Mouse (Mus musculus): ENCODE measurements around the gene Olfr1438-ps1. TPM values are rescaled to one million over a fixed set of nuclear protein-coding genes. Genes with fewer than 3 reads are reported as not detected.

The Olfr1438-ps1 gene
- polyA plus RNA-seq (2012; ENCODE audit: low replicate concordance), result not detected in 2 replicates

GRCm38 (mm10) chr19:12335810-12336209 is at the start of gene Olfr1438-ps1:
Gene Olfr1438-ps1 (minus strand): TSS chr19:12335910.

GRCm38 (mm10) chr19:12325001-12325400 is 10.7 kb downstream of the Olfr1438-ps1 start, which contains the start of gene Olfr1437:
Gene Olfr1437 (minus strand): TSS chr19:12325101.

GRCm38 (mm10) chr19:12299030-12299429 is 36.7 kb downstream of the Olfr1438-ps1 start, which contains the start of gene Olfr1436:
Gene Olfr1436 (minus strand): TSS chr19:12299130.

GRCm38 (mm10) chr19:12279554-12279953 is 56.2 kb downstream of the Olfr1438-ps1 start, which contains the start of gene Olfr1434:
Gene Olfr1434 (plus strand): TSS chr19:12279854.

Other genes with a start within 250 kb of the Olfr1438-ps1 start
- gene Olfr1426, start 243.9 kb downstream of the Olfr1438-ps1 start, polyA plus RNA-seq (2012; ENCODE audit: low replicate concordance), result not detected in 2 replicates
- not detected in 2 replicates for gene Olfr1427, start 232.6 kb downstream of the Olfr1438-ps1 start, polyA plus RNA-seq (2012; ENCODE audit: low replicate concordance)
- gene Olfr1428, start 220.0 kb downstream of the Olfr1438-ps1 start, polyA plus RNA-seq (2012; ENCODE audit: low replicate concordance), result not detected in 2 replicates
- not detected in 2 replicates for gene Olfr76, start 212.7 kb downstream of the Olfr1438-ps1 start, polyA plus RNA-seq (2012; ENCODE audit: low replicate concordance)
- not detected in 2 replicates for gene Olfr1555-ps1, start 165.8 kb downstream of the Olfr1438-ps1 start, polyA plus RNA-seq (2012; ENCODE audit: low replicate concordance)
- gene Olfr1431, start 135.3 kb downstream of the Olfr1438-ps1 start, polyA plus RNA-seq (2012; ENCODE audit: low replicate concordance), result not detected in 2 replicates
- gene Olfr1432, start 103.3 kb downstream of the Olfr1438-ps1 start, polyA plus RNA-seq (2012; ENCODE audit: low replicate concordance), result not detected in 2 replicates
- gene Olfr262, start 94.3 kb downstream of the Olfr1438-ps1 start, polyA plus RNA-seq (2012; ENCODE audit: low replicate concordance), result not detected in 2 replicates
- not detected in 2 replicates for gene Olfr235, start 74.9 kb downstream of the Olfr1438-ps1 start, polyA plus RNA-seq (2012; ENCODE audit: low replicate concordance)
- gene Olfr1434, start 56.1 kb downstream of the Olfr1438-ps1 start, polyA plus RNA-seq (2012; ENCODE audit: low replicate concordance), result 0.15 TPM in 1 of 2 replicates, not detected in the other
- not detected in 2 replicates for gene Olfr1436, start 36.8 kb downstream of the Olfr1438-ps1 start, polyA plus RNA-seq (2012; ENCODE audit: low replicate concordance)
- gene Olfr1437, start 10.8 kb downstream of the Olfr1438-ps1 start, polyA plus RNA-seq (2012; ENCODE audit: low replicate concordance), result not detected in 2 replicates
- gene Olfr1440, start 51.4 kb upstream of the Olfr1438-ps1 start, polyA plus RNA-seq (2012; ENCODE audit: low replicate concordance), result not detected in 2 replicates
- not detected in 2 replicates for gene Olfr1441, start 81.5 kb upstream of the Olfr1438-ps1 start, polyA plus RNA-seq (2012; ENCODE audit: low replicate concordance)
- gene Pfpl, start 92.0 kb upstream of the Olfr1438-ps1 start, polyA plus RNA-seq (2012; ENCODE audit: low replicate concordance), result not detected in 2 replicates
- gene Mpeg1, start 124.9 kb upstream of the Olfr1438-ps1 start, polyA plus RNA-seq (2012; ENCODE audit: low replicate concordance), result 23.5 and 31.3 TPM in 2 replicates
- 2.9 and 4.8 TPM in 2 replicates for gene Dtx4, start 165.5 kb upstream of the Olfr1438-ps1 start, polyA plus RNA-seq (2012; ENCODE audit: low replicate concordance)
- gene Fam111a, start 209.8 kb upstream of the Olfr1438-ps1 start, polyA plus RNA-seq (2012; ENCODE audit: low replicate concordance), result 2.0 and 7.7 TPM in 2 replicates

Measured in hematopoietic multipotent progenitor cell, adult 10-12 weeks (in vitro differentiated cells).